Mouse (Mus musculus) bone marrow, adult 2 months (tissue): Measurements from ENCODE around the gene Rhbdl2.

Source experiments
- CTCF ChIP-seq: fragments of 200-500 bp; IDR thresholded peaks from 2 replicates; pipeline ENCODE4 v1.5.1; 2011; ENCODE audit warnings: low read length, control low read depth; ENCODE audit not compliant: control insufficient read depth, insufficient read depth
- POLR2A ChIP-seq: fragments of 200-500 bp; IDR thresholded peaks from 2 replicates; pipeline ENCODE4 v1.6.1; 2011; ENCODE audit warnings: low read depth, mild to moderate bottlenecking, control low read depth, low read length, borderline replicate concordance; ENCODE audit not compliant: control insufficient read depth

DNA sequence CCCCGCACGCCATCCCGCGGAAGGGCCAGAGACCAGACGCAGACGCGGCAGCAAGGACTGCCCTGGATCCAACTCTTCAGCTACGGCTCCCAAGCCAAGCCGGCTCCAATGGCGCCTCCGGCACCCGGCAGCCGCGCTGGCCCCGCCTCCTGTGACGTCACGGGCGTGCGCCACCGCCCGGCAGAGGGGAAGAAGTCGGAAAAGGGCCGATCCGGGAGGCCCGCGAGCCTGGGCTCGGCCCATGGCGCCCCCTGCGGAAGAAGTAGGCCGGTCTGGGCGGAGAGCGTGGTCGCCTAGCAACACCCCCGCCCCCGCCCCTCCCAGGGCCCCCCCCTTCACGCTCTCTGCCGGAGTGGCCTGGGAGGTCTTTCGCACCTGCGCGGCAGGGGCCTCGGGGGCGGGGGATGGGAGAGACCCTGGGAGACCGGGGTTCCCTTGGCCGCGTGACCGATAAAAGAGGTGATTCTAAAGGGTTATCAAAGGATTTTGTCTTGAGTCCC lies 37.5 kb upstream of the Rhbdl2 start, which contains the start of gene Akirin1:
- TF ChIP-seq CTCF (peak; percentile 44; the same call in 1 of the 2 replicates), POLR2A (peak; percentile 85; the same call in 1 of the 2 replicates)
